Mouse (Mus musculus): Measurements from ENCODE around the gene Gdpd1. TPM values are rescaled to one million over a fixed set of nuclear protein-coding genes. Genes with fewer than 3 reads are reported as not detected.
"Not testable (repeated sequence)": the region's sequence is repeated elsewhere in the genome, so short reads cannot be mapped to it uniquely, and the experiment has no call there.

Gene Gdpd1
- polyA plus RNA-seq, 1 experiment from 2014 or later: 157 TPM

GRCm38 (mm10) chr11:87039307-87039963 is 34.4 kb downstream of the Gdpd1 start:
- Histone ChIP-seq H3K4me1 (replicated peaks; ENCODE audit: control insufficient read depth, insufficient read depth, low read length) (no peaks in the 10 kb centered on the region), H3K9me3 (ENCODE audit: control insufficient read depth, low read length) (no peaks in the 10 kb centered on the region), H3K27ac (no peak overlapping the region), H3K36me3 (replicated peaks; ENCODE audit: control insufficient read depth, insufficient read depth) (peaks cover 94% of the 10 kb centered on the region), H3K27me3 (ENCODE audit: control insufficient read depth, insufficient read depth, low read length) (no peaks in the 10 kb centered on the region), H3K4me2 (replicated peaks) (no peak overlapping the region), H3K4me3 (replicated peaks; ENCODE audit: low read length) (no peak overlapping the region), H3K9ac (no peak overlapping the region)
- WGBS: 86% methylated on average over 9 of the region's 9 CpGs
- ATAC-seq (ENCODE audit: low FRiP score): no peak
- DNase-seq (ENCODE audit: low spot score): no peak

GRCm38 (mm10) chr11:87036180-87036579 is 37.7 kb downstream of the Gdpd1 start:
- Histone ChIP-seq H3K36me3 (replicated peaks; ENCODE audit: control insufficient read depth, insufficient read depth) (peaks cover 86% of the 10 kb centered on the region), H3K27me3 (ENCODE audit: control insufficient read depth, insufficient read depth, low read length) (no peaks in the 10 kb centered on the region), H3K4me3 (replicated peaks; ENCODE audit: low read length) (no peak overlapping the region), H3K9ac (no peak overlapping the region), H3K4me2 (replicated peaks) (no peak overlapping the region), H3K9me3 (ENCODE audit: control insufficient read depth, low read length) (no peaks in the 10 kb centered on the region), H3K27ac (no peak overlapping the region), H3K4me1 (replicated peaks; ENCODE audit: control insufficient read depth, insufficient read depth, low read length) (no peaks in the 10 kb centered on the region)
- ATAC-seq (ENCODE audit: low FRiP score) (no peak), DNase-seq (ENCODE audit: low spot score) (no peak)
- 68% methylated on average over 4 of the region's 4 CpGs for WGBS

GRCm38 (mm10) chr11:87028212-87028611 is 45.6 kb downstream of the Gdpd1 start:
- Histone ChIP-seq H3K4me3 (replicated peaks; ENCODE audit: low read length) (no peak overlapping the region), H3K27ac (no peak overlapping the region), H3K9me3 (ENCODE audit: control insufficient read depth, low read length) (no peaks in the 10 kb centered on the region), H3K9ac (no peak overlapping the region), H3K4me1 (replicated peaks; ENCODE audit: control insufficient read depth, insufficient read depth, low read length) (no peaks in the 10 kb centered on the region), H3K27me3 (ENCODE audit: control insufficient read depth, insufficient read depth, low read length) (no peaks in the 10 kb centered on the region), H3K4me2 (replicated peaks) (no peak overlapping the region), H3K36me3 (replicated peaks; ENCODE audit: control insufficient read depth, insufficient read depth) (peaks cover 10% of the 10 kb centered on the region)
- ATAC-seq (ENCODE audit: low FRiP score) (no peak), DNase-seq (ENCODE audit: low spot score) (no peak)
- 96% methylated on average over 3 of the region's 3 CpGs for WGBS

- 80% methylated on average over 9 of the region's 9 CpGs for WGBS
- DNase-seq (ENCODE audit: low spot score): no peak
- no peak overlapping the region for H3K4me3 ChIP-seq (replicated peaks; ENCODE audit: low read length)
Measured at GRCm38 (mm10) chr11:87026096-87026875, 47.6 kb downstream of the Gdpd1 start.

GRCm38 (mm10) chr11:87025351-87025750 is 48.5 kb downstream of the Gdpd1 start:
- no peak for ATAC-seq (ENCODE audit: low FRiP score)
- Histone ChIP-seq H3K27ac (no peak overlapping the region), H3K4me3 (replicated peaks; ENCODE audit: low read length) (no peak overlapping the region)

More at GRCm38 (mm10) chr11:87026096-87026875, 47.6 kb downstream of the Gdpd1 start:
- Histone ChIP-seq H3K9me3 (ENCODE audit: control insufficient read depth, low read length) (no peaks in the 10 kb centered on the region), H3K4me1 (replicated peaks; ENCODE audit: control insufficient read depth, insufficient read depth, low read length) (no peaks in the 10 kb centered on the region), H3K27ac (no peak overlapping the region), H3K27me3 (ENCODE audit: control insufficient read depth, insufficient read depth, low read length) (no peaks in the 10 kb centered on the region), H3K4me2 (replicated peaks) (no peak overlapping the region), H3K36me3 (replicated peaks; ENCODE audit: control insufficient read depth, insufficient read depth) (no peaks in the 10 kb centered on the region), H3K9ac (no peak overlapping the region)
- no peak for ATAC-seq (ENCODE audit: low FRiP score)

GRCm38 (mm10) chr11:87023240-87023639 is 50.6 kb downstream of the Gdpd1 start:
- not testable (repeated sequence) for H3K4me3 ChIP-seq (replicated peaks; ENCODE audit: low read length); H3K4me1 ChIP-seq (replicated peaks; ENCODE audit: control insufficient read depth, insufficient read depth, low read length); DNase-seq (ENCODE audit: low spot score); H3K36me3 ChIP-seq (replicated peaks; ENCODE audit: control insufficient read depth, insufficient read depth); H3K9ac ChIP-seq; ATAC-seq (ENCODE audit: low FRiP score); H3K27ac ChIP-seq; H3K27me3 ChIP-seq (ENCODE audit: control insufficient read depth, insufficient read depth, low read length); H3K4me2 ChIP-seq (replicated peaks); H3K9me3 ChIP-seq (ENCODE audit: control insufficient read depth, low read length)
- WGBS: 64% methylated on average over 8 of the region's 8 CpGs

More at GRCm38 (mm10) chr11:87025351-87025750, 48.5 kb downstream of the Gdpd1 start:
- Histone ChIP-seq H3K4me2 (replicated peaks) (no peak overlapping the region), H3K4me1 (replicated peaks; ENCODE audit: control insufficient read depth, insufficient read depth, low read length) (no peaks in the 10 kb centered on the region), H3K27me3 (ENCODE audit: control insufficient read depth, insufficient read depth, low read length) (no peaks in the 10 kb centered on the region), H3K9ac (no peak overlapping the region), H3K36me3 (replicated peaks; ENCODE audit: control insufficient read depth, insufficient read depth) (no peaks in the 10 kb centered on the region), H3K9me3 (ENCODE audit: control insufficient read depth, low read length) (no peaks in the 10 kb centered on the region)
- DNase-seq (ENCODE audit: low spot score): no peak
- 88% methylated on average over 3 of the region's 3 CpGs for WGBS

- 72% methylated on average over 4 of the region's 4 CpGs for WGBS
- DNase-seq (ENCODE audit: low spot score) (no peak), ATAC-seq (ENCODE audit: low FRiP score) (no peak)
- H3K9me3 ChIP-seq (ENCODE audit: control insufficient read depth, low read length): no peaks in the 10 kb centered on the region
- no peak overlapping the region for H3K4me3 ChIP-seq (replicated peaks; ENCODE audit: low read length)
- no peaks in the 10 kb centered on the region for H3K4me1 ChIP-seq (replicated peaks; ENCODE audit: control insufficient read depth, insufficient read depth, low read length)
- H3K27ac ChIP-seq: no peak overlapping the region
- H3K27me3 ChIP-seq (ENCODE audit: control insufficient read depth, insufficient read depth, low read length): no peaks in the 10 kb centered on the region
- H3K9ac ChIP-seq: no peak overlapping the region
- H3K36me3 ChIP-seq (replicated peaks; ENCODE audit: control insufficient read depth, insufficient read depth): no peaks in the 10 kb centered on the region
- no peak overlapping the region for H3K4me2 ChIP-seq (replicated peaks)
Measured at GRCm38 (mm10) chr11:87022765-87023164, 51.1 kb downstream of the Gdpd1 start.

- DNase-seq (ENCODE audit: low spot score): no peak
- no peaks in the 10 kb centered on the region for H3K9me3 ChIP-seq (ENCODE audit: control insufficient read depth, low read length)
- H3K4me1 ChIP-seq (replicated peaks; ENCODE audit: control insufficient read depth, insufficient read depth, low read length): no peaks in the 10 kb centered on the region
- no peak overlapping the region for H3K27ac ChIP-seq
- no peaks in the 10 kb centered on the region for H3K27me3 ChIP-seq (ENCODE audit: control insufficient read depth, insufficient read depth, low read length)
- no peak for ATAC-seq (ENCODE audit: low FRiP score)
- H3K9ac ChIP-seq: no peak overlapping the region
- no peak overlapping the region for H3K4me3 ChIP-seq (replicated peaks; ENCODE audit: low read length)
- H3K4me2 ChIP-seq (replicated peaks): no peak overlapping the region
- no peaks in the 10 kb centered on the region for H3K36me3 ChIP-seq (replicated peaks; ENCODE audit: control insufficient read depth, insufficient read depth)
Measured at GRCm38 (mm10) chr11:87021551-87021950, 52.3 kb downstream of the Gdpd1 start.

GRCm38 (mm10) chr11:87020449-87020848 is 53.4 kb downstream of the Gdpd1 start:
- Histone ChIP-seq H3K9ac (no peak overlapping the region), H3K9me3 (ENCODE audit: control insufficient read depth, low read length) (no peaks in the 10 kb centered on the region), H3K4me1 (replicated peaks; ENCODE audit: control insufficient read depth, insufficient read depth, low read length) (no peaks in the 10 kb centered on the region), H3K36me3 (replicated peaks; ENCODE audit: control insufficient read depth, insufficient read depth) (no peaks in the 10 kb centered on the region), H3K27ac (no peak overlapping the region), H3K27me3 (ENCODE audit: control insufficient read depth, insufficient read depth, low read length) (no peaks in the 10 kb centered on the region), H3K4me2 (replicated peaks) (no peak overlapping the region), H3K4me3 (replicated peaks; ENCODE audit: low read length) (no peak overlapping the region)
- ATAC-seq (ENCODE audit: low FRiP score) (no peak), DNase-seq (ENCODE audit: low spot score) (no peak)
- 76% methylated on average over 5 of the region's 5 CpGs for WGBS
